Mouse (Mus musculus) liver, embryonic 16.5 days (tissue): ENCODE measurements around the gene Lin52. TPM values are rescaled to one million over a fixed set of nuclear protein-coding genes. Genes with fewer than 3 reads are reported as not detected.

ENCODE experiments used
- ATAC-seq: fragments of 200-750 bp; cut with Nextera tagmentation; 2 replicates; pipeline ENCODE4 v1.8.0; 2017; ENCODE audit warnings: low read depth, mild to moderate bottlenecking, moderate number of reproducible peaks, moderate library complexity
- H3K27ac ChIP-seq: fragments of 300-500 bp; sonication (generic); 2 replicates; pipeline ENCODE4 v1.5.1; 2014; ENCODE audit warnings: mild to moderate bottlenecking, low read length
- H3K27me3 ChIP-seq: fragments of 300-500 bp; sonication (generic); 2 replicates; pipeline ENCODE4 v1.6.1; 2014; ENCODE audit warnings: low read depth, low read length, mixed read lengths; ENCODE audit not compliant: control insufficient read depth, insufficient read depth
- H3K36me3 ChIP-seq: fragments of 300-500 bp; sonication (generic); 2 replicates; pipeline ENCODE4 v1.6.1; 2014; ENCODE audit warnings: mild to moderate bottlenecking; ENCODE audit not compliant: control insufficient read depth, insufficient read depth
- H3K4me1 ChIP-seq: fragments of 300-500 bp; sonication (generic); 2 replicates; pipeline ENCODE4 v1.6.1; 2014; ENCODE audit warnings: low read depth, low read length, mixed read lengths; ENCODE audit not compliant: control insufficient read depth
- H3K4me2 ChIP-seq: fragments of 300-500 bp; sonication (generic); 2 replicates; pipeline ENCODE4 v1.6.1; 2014; ENCODE audit warnings: low read depth, low read length, mixed read lengths
- H3K4me3 ChIP-seq: fragments of 300-500 bp; sonication (generic); 2 replicates; pipeline ENCODE4 v1.5.1; 2014; ENCODE audit warnings: low read depth, mild to moderate bottlenecking, low read length
- H3K9ac ChIP-seq: fragments of 300-500 bp; sonication (generic); 2 replicates; pipeline ENCODE4 v1.6.1; 2014; ENCODE audit warnings: low read depth, low read length
- H3K9me3 ChIP-seq: fragments of 300-500 bp; sonication (generic); replicated peaks from 2 replicates; pipeline ENCODE4 v1.6.1; 2016; ENCODE audit warnings: low read length; ENCODE audit not compliant: control insufficient read depth
- WGBS: fragments of 180-500 bp; shearing (Covaris S2); extraction: QIAGEN DNeasy Blood & Tissue Kit; methylation state at CpG from one replicate; pipeline ENCODE4 v1.1.7; 2014; ENCODE audit not compliant: insufficient replicate concordance; 5-methylcytosine and 5-hydroxymethylcytosine counted together
- polyA plus RNA-seq: library from polyadenylated mRNA; unstranded; fragments of >200 nt; fragmentation: Nextera tagmentation; extraction: Ambion mirVana; gene quantifications from 2 replicates; pipeline ENCODE4 v1.2.1, GENCODE M21; 2015

The Lin52 gene
- polyA plus RNA-seq = 10.7 and 11.8 TPM in 2 replicates

DNA sequence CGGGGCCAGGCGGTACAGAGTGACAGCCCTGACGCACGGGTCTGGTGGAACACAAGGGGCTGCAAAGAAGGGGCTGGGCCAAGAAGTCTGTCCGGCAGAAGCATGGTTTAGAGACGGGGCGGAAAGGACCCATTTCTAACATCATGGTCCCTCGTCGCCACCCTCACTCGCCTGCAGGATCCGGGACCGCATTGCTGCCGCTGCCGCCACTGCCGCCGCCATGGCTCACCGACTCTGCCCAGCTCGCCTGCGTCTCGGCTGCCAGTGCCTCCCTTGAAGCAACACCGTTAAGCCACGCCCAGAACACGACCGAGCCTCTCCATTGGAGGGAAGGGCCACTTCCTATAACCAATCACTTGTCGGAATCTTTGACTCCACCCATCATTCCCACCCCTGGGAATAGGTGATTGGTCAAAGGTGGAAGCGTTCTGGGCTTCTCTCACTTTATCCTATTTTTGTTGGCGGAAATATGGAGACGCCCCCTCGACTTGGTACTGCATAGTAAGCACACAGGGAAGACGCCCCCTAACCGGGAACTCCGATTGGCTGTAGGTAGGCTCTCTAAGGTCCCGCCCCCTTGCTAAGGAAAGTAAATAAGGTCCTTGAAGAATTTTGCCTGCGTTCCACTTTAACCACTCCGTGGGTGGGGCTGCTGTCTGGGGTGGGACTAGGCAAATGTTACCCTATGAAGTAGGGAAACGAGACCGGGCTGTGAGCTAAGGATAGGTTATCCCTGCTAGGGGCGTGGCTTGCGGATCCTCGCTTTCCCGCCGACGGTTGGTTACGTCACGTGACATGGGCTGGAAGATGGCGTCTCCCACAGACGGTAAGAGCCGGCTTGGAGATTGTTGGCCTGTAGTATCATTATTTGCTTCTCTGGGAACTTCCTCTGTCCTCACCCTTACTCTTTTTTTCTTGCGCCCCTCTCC, at the start of gene Lin52, which contains the start of gene Aldh6a1:
Gene Lin52 (plus strand): TSS at position 705 of the 929 bp plus-strand sequence.
Gene Aldh6a1 (minus strand): TSS at position 287 of the 929 bp plus-strand sequence.
- Histone ChIP-seq H3K4me2 (peak within 1 kb of the TSS; percentile 76), H3K9me3 (no peaks in the 10 kb centered on the region), H3K27me3 (no peaks in the 10 kb centered on the region; the same call in 1 of the 2 replicates), H3K36me3 (no peaks in the 10 kb centered on the region), H3K27ac (peak within 1 kb of the TSS; percentile 87), H3K9ac (peak within 1 kb of the TSS; percentile 76), H3K4me3 (peak within 1 kb of the TSS; percentile 91), H3K4me1 (peaks cover 22% of the 10 kb centered on the region)
- under 1% methylated on average over 49 of the region's 49 CpGs for WGBS
- peak; percentile 94 for ATAC-seq

- H3K27me3 ChIP-seq = no peaks in the 10 kb centered on the region
- 53% methylated on average over 9 of the region's 9 CpGs for WGBS
- H3K27ac ChIP-seq = peak overlapping the region; percentile 81
- no peak overlapping the region for H3K4me2 ChIP-seq
- H3K36me3 ChIP-seq = no peaks in the 10 kb centered on the region
- H3K9ac ChIP-seq = no peak overlapping the region
- no peak overlapping the region for H3K4me3 ChIP-seq
- no peaks in the 10 kb centered on the region for H3K9me3 ChIP-seq
- peak; percentile 55 for ATAC-seq
- H3K4me1 ChIP-seq = peaks cover 10% of the 10 kb centered on the region
Observed at GRCm38 (mm10) chr12:84402923-84403322, 48.3 kb upstream of the Lin52 start.

DNA sequence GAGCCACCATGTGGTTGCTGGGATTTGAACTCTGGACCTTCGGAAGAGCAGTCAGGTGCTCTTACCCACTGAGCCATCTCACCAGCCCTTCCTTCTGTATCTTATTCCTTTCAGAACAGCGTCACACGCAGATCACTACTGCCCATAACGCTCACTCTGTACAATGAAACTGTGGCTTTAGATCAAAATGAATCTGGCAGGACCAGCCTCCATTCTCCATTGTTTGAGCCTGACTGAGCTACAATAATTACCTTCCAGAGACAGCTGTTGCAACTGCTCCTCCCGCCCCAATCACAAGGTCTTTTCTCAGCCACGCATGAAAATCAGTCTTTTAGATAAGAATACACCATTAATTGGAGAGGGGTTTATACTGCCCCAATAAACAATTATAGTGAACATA, 46.7 kb upstream of the Lin52 start:
- Histone ChIP-seq H3K9me3 (no peaks in the 10 kb centered on the region), H3K4me1 (peaks cover 18% of the 10 kb centered on the region), H3K9ac (no peak overlapping the region), H3K27me3 (no peaks in the 10 kb centered on the region), H3K4me3 (no peak overlapping the region), H3K27ac (no peak overlapping the region), H3K36me3 (no peaks in the 10 kb centered on the region), H3K4me2 (no peak overlapping the region)
- no peak for ATAC-seq
- 77% methylated on average over 6 of the region's 6 CpGs for WGBS

GRCm38 (mm10) chr12:84407259-84407658, 44.0 kb upstream of the Lin52 start:
- H3K4me2 ChIP-seq = no peak overlapping the region
- no peak overlapping the region for H3K4me3 ChIP-seq
- no peaks in the 10 kb centered on the region for H3K27me3 ChIP-seq
- H3K36me3 ChIP-seq = no peaks in the 10 kb centered on the region
- H3K9ac ChIP-seq = no peak overlapping the region
- 56% methylated on average over 4 of the region's 4 CpGs for WGBS
- H3K4me1 ChIP-seq = peaks cover 11% of the 10 kb centered on the region
- ATAC-seq = no peak
- no peaks in the 10 kb centered on the region for H3K9me3 ChIP-seq
- no peak overlapping the region for H3K27ac ChIP-seq

DNA sequence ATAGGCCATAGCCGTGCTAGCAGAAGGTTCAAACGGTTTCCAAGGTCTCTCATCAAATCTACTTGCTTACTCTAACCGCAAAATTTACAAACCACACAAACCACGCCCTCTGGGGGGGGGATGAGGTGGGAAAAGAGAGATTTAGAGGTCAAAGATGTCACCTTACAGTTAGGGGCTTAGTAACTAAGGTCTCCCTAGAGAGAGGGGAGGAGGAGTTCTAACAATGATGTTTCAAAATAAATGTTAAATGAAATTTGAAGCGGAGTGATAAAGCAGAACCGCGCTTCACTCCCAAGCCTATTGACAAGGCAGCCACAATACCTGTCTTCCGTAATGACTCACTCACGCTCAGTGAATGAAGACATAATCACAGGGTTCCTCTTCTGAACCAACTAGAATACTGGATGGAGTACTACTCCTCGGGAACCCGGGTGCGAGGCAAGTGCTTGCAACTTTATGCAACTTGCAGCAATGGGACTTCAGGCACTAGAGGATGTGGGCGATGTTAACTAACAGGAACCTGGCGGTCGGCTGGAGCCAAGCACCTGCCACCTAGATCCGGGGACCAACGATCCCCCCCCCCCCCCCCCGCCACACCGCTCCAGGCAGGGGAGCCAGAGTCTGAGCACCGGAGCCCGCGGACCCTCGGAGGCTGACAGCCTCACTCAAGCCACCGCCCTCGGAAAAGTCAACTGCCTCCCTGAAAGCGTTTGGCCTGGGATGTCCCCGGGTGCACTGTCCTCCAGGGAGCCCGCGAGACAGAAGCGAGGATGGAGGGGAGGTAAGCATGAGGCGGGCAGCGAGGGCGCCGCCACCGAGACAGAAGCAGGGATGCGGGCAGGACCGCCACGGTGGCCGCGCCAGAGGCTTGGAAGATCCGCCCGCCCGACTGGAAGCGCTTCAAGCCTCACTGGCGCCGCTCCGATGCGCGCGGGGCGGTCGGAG, 43.1 kb upstream of the Lin52 start:
- ATAC-seq = peak; percentile 58
- peak overlapping the region; percentile 98 for H3K4me2 ChIP-seq

DNA sequence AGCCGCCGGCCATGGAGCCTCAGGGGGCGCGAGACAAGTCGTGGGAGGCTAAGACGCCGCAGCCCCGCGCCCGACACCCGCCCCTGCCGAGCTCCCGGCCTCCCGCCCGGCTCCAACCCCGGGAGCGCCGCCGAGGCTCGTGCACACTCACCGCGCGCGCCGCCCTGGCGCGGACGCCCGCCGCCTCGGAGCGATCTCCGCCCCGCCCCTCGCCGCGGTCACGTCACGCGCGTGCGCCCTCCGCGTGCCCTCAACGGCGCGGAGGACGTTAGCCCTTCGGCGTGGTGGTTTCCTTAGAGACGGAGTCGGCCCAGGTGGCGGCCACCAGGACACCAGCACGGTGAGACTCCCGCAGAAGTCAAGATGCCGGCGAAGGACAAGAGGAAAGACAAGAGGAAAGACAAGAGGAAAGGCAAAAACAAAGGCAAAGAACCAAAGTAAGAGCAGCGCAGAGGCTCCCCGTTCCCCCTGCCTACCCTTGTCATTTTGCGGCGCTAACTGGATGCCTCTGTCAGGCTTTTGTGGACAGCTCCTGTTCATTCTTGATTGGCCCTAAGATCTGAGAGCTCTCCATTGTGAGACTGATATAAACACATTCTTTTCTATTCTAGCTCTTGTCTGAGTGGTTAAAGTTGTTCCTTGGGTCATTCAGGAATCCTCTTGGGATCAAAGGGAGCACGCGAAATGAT, 42.3 kb upstream of the Lin52 start, which contains the start of the genes Entpd5 and Bbof1:
Gene Entpd5 (minus strand): TSS at position 211 of the 689 bp plus-strand sequence.
Gene Bbof1 (plus strand): TSS at position 253 of the 689 bp plus-strand sequence.
- peaks cover 11% of the 10 kb centered on the region for H3K4me1 ChIP-seq
- no peaks in the 10 kb centered on the region for H3K9me3 ChIP-seq
- no peaks in the 10 kb centered on the region for H3K27me3 ChIP-seq
- peak; percentile 96 for ATAC-seq
- peak within 1 kb of the TSS; percentile 78 for H3K27ac ChIP-seq
- no peaks in the 10 kb centered on the region for H3K36me3 ChIP-seq
- peak within 1 kb of the TSS; percentile 98 for H3K4me2 ChIP-seq
- H3K9ac ChIP-seq = peak within 1 kb of the TSS; percentile 87
- peak within 1 kb of the TSS; percentile 89 for H3K4me3 ChIP-seq
- whole genome bisulfite sequencing = 3% methylated on average over 51 of the region's 63 CpGs

More for the DNA sequence above, 43.1 kb upstream of the Lin52 start:
- H3K4me3 ChIP-seq = peak overlapping the region; percentile 89
- H3K9ac ChIP-seq = peak overlapping the region; percentile 87
- H3K27ac ChIP-seq = peak overlapping the region; percentile 78
- H3K36me3 ChIP-seq = no peaks in the 10 kb centered on the region
- peaks cover 11% of the 10 kb centered on the region for H3K4me1 ChIP-seq
- under 1% methylated on average over 39 of the region's 52 CpGs for WGBS
- no peaks in the 10 kb centered on the region for H3K27me3 ChIP-seq
- H3K9me3 ChIP-seq = no peaks in the 10 kb centered on the region

GRCm38 (mm10) chr12:84416834-84417604, 34.2 kb upstream of the Lin52 start, which contains the start of gene Rnf113a2:
TSS of gene Rnf113a2 (plus strand) at chr12:84417196.
- Histone ChIP-seq H3K27me3 (no peaks in the 10 kb centered on the region), H3K9me3 (no peaks in the 10 kb centered on the region), H3K4me3 (peak within 1 kb of the TSS; percentile 77), H3K36me3 (no peaks in the 10 kb centered on the region), H3K9ac (peak within 1 kb of the TSS; percentile 84), H3K4me2 (peak within 1 kb of the TSS; percentile 70), H3K27ac (peak within 1 kb of the TSS; percentile 94), H3K4me1 (peaks cover 7% of the 10 kb centered on the region)
- peak; percentile 99 for ATAC-seq
- 2% methylated on average over 50 of the region's 50 CpGs for WGBS
